ENCODE assay signal across 26 mouse cellular contexts in the genomic region with DNA sequence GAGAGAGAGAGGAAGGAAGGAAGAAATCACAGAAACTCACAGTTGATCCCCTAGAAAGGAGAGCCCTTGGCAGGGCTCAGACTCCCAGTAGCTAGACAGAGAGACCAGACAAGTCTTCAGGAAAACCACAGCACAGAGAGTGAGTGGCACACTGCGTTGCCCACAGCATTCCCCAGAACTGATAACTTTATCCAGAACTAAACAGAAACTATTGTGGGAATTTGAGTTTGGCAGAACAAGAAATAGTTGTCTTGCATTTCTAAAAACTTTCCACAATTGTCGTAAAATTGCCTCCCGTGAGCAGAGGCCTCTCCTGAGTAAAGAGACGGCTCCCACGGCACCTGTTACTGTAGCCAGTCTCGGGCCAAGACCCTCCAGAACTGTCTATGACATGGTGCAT.
DNase-seq lines count a peak whose midpoint lies in the region; ATAC-seq and TF ChIP-seq lines count a peak whose summit lies in the region.
"Had no signal": no experiment of that assay in that cellular context is flagged by ENCODE, and none has a peak within 500 bp of the region (broad histone marks: within the 10 kb centered on the region; RNA-seq: fewer than 3 reads in every experiment).

No protein-coding gene starts in this region.

- H3K27me3 ChIP-seq in embryonic facial prominence, embryonic 14.5 days (replicated peaks; ENCODE audit: control insufficient read depth, insufficient read depth, low read length), result peaks cover 10% of the 10 kb centered on the region; the same call in 1 of the 2 replicates
- peaks cover 19% of the 10 kb centered on the region for H3K27me3 ChIP-seq in embryonic facial prominence, embryonic 10.5 days (replicated peaks; ENCODE audit: low read depth, poor library complexity, severe bottlenecking)
- no peaks in the 10 kb centered on the region for H3K27me3 ChIP-seq in myocyte (ENCODE audit: control insufficient read depth, insufficient read depth, insufficient read length)
- H3K27me3 ChIP-seq: CH12.LX had no signal

- no peak overlapping the region for H3ac ChIP-seq in myocyte (ENCODE audit: control insufficient read depth, insufficient read length)

- peak; percentile 47 for DNase-seq in embryonic facial prominence, embryonic 14.5 days (ENCODE audit: low spot score)
- DNase-seq in embryonic facial prominence, embryonic 10.5 days (ENCODE audit: low spot score), result no peak
- peak; percentile 70 for DNase-seq in Muller cell, postnatal 12 days (ENCODE audit: inconsistent ontology term)
- no peak for DNase-seq in spleen, adult 12 weeks (ENCODE audit: low spot score)
- DNase-seq: adrenal gland, adult 2 months; adrenal gland, postnatal 10 days; adrenal gland, postnatal 25 days; B cell, adult 2 months; cerebellum, adult 11 months; cerebellum, adult 18-20 months; cerebellum, adult 8-10 months; cerebellum, adult 9-11 months; cerebellum, postnatal 14 days; cerebellum, postnatal 36 days; embryo, embryonic 11 days had no signal

- H3K4me2 ChIP-seq in embryonic facial prominence, embryonic 14.5 days (ENCODE audit: low read depth, low read length), result no peak overlapping the region
- H3K4me2 ChIP-seq in myocyte (ENCODE audit: low read depth), result peak overlapping the region; percentile 40
- H3K4me2 ChIP-seq: embryonic facial prominence, embryonic 12.5 days; embryonic facial prominence, embryonic 15.5 days; forebrain, embryonic 12.5 days had no signal

- H3K9ac ChIP-seq in embryonic facial prominence, embryonic 14.5 days (ENCODE audit: low read depth, low read length), result no peak overlapping the region
- H3K9ac ChIP-seq: embryonic facial prominence, embryonic 12.5 days; embryonic facial prominence, embryonic 15.5 days; forebrain, embryonic 12.5 days had no signal

- H3K27ac ChIP-seq in embryonic facial prominence, embryonic 14.5 days (replicated peaks; ENCODE audit: low read depth, low read length), result no peak overlapping the region
- H3K27ac ChIP-seq in embryonic facial prominence, embryonic 10.5 days (replicated peaks), result no peak overlapping the region
- H3K27ac ChIP-seq: embryonic facial prominence, embryonic 12.5 days; embryonic facial prominence, embryonic 15.5 days; forebrain, embryonic 10.5 days; forebrain, embryonic 12.5 days had no signal

- 56% methylated on average over 6 of the region's 6 CpGs for WGBS in embryonic facial prominence, embryonic 14.5 days
- WGBS in embryonic facial prominence, embryonic 10.5 days, result 85% methylated on average over 6 of the region's 6 CpGs

- TF ChIP-seq POLR2A in myocyte (IDR thresholded peaks at IDR 0.05; ENCODE audit: insufficient read length, low read depth), result no peak

- no peaks in the 10 kb centered on the region for H3K9me3 ChIP-seq in embryonic facial prominence, embryonic 14.5 days (ENCODE audit: control insufficient read depth, low read length)
- no peaks in the 10 kb centered on the region for H3K9me3 ChIP-seq in embryonic facial prominence, embryonic 10.5 days
- H3K9me3 ChIP-seq: embryonic facial prominence, embryonic 12.5 days; embryonic facial prominence, embryonic 15.5 days; forebrain, embryonic 10.5 days; forebrain, embryonic 12.5 days; G1E had no signal

- H3K36me3 ChIP-seq in embryonic facial prominence, embryonic 14.5 days (ENCODE audit: control insufficient read depth, insufficient read depth, low read length), result no peaks in the 10 kb centered on the region
- H3K36me3 ChIP-seq in embryonic facial prominence, embryonic 10.5 days (replicated peaks), result no peaks in the 10 kb centered on the region
- H3K36me3 ChIP-seq in myocyte (ENCODE audit: control insufficient read depth, insufficient read depth), result no peaks in the 10 kb centered on the region
- H3K36me3 ChIP-seq: embryonic facial prominence, embryonic 12.5 days; embryonic facial prominence, embryonic 15.5 days; forebrain, embryonic 10.5 days; forebrain, embryonic 12.5 days; G1E had no signal

- H3K4me3 ChIP-seq in embryonic facial prominence, embryonic 14.5 days (ENCODE audit: low read depth, low read length), result no peak overlapping the region
- no peak overlapping the region for H3K4me3 ChIP-seq in embryonic facial prominence, embryonic 10.5 days
- no peak overlapping the region for H3K4me3 ChIP-seq in myocyte
- H3K4me3 ChIP-seq: embryonic facial prominence, embryonic 12.5 days; embryonic facial prominence, embryonic 15.5 days; erythroblast, embryonic 14.5 days; forebrain, embryonic 10.5 days; forebrain, embryonic 12.5 days had no signal

- H3K4me1 ChIP-seq in embryonic facial prominence, embryonic 14.5 days (ENCODE audit: control insufficient read depth, insufficient read depth, low read length), result peaks cover 21% of the 10 kb centered on the region
- peaks cover 30% of the 10 kb centered on the region for H3K4me1 ChIP-seq in embryonic facial prominence, embryonic 10.5 days

- ATAC-seq in embryonic facial prominence, embryonic 14.5 days (ENCODE audit: low read depth), result no peak
- ATAC-seq: CD4-positive, CD25-positive, alpha-beta regulatory T cell, adult 4 months; forebrain, embryonic 14.5 days; forebrain, embryonic 16.5 days had no signal

- H3K79me2 ChIP-seq in myocyte (ENCODE audit: control insufficient read depth, insufficient read depth), result no peaks in the 10 kb centered on the region

TF ChIP-seq in myocyte, 11 proteins besides CTCF, POLR2A, EP300 and RAD21:
- TF ChIP-seq MYOD1 (IDR thresholded peaks at IDR 0.05; ENCODE audit: control insufficient read depth in 1 of 3, insufficient read length in 2 of 3, low read depth in 2 of 3), result peak in 1 of 3 experiments; percentile 55
- no peak for TF ChIP-seq TCF3 (IDR thresholded peaks at IDR 0.05; ENCODE audit: insufficient read length, low read depth)

Comparison
In these comparisons a context has a peak if more than half of its experiments do, and no peak if none do; other contexts are left out.
1. DNase-seq: peak in embryonic facial prominence, embryonic 14.5 days (single experiment) and Muller cell, postnatal 12 days (single experiment); none in embryonic facial prominence, embryonic 10.5 days (single experiment) and spleen, adult 12 weeks (single experiment).